Mouse (Mus musculus) T-cell, adult 2 months (primary cell): ENCODE data around the gene Arhgef38.

Experiments used
- DNase-seq: peaks from one replicate; pipeline ENCODE4 v3.0.0; 2022; ENCODE audit warnings: low spot score

Arhgef38 gene

DNA sequence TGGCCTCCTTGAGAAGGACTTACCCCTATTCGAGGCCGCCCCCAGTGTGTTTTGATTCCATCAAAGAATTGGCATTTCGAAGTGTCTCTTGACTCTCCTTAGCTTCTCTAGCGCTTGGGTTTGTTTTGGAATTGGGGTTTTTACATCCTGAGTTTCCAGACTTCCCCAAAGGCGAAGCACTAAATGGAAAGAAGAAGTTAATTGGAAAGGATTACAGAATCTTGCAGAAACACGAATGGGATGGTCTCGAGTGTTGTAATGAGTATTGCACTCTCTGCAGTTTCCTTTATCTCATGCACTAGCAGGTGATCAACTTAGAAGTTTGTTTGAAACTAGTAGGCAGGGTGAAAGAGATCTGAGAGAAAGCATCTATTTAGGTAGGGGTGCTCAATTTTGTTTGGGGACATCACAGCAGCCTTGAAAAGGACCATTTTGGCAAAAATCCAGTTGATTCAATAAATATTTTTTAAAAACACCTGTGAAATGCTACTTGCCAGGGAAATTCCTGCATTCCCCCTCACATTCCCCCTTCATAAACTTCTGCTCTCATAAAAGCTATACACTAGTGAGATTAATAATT is 142.4 kb downstream of the Arhgef38 start:
- no peak for DNase-seq

DNA sequence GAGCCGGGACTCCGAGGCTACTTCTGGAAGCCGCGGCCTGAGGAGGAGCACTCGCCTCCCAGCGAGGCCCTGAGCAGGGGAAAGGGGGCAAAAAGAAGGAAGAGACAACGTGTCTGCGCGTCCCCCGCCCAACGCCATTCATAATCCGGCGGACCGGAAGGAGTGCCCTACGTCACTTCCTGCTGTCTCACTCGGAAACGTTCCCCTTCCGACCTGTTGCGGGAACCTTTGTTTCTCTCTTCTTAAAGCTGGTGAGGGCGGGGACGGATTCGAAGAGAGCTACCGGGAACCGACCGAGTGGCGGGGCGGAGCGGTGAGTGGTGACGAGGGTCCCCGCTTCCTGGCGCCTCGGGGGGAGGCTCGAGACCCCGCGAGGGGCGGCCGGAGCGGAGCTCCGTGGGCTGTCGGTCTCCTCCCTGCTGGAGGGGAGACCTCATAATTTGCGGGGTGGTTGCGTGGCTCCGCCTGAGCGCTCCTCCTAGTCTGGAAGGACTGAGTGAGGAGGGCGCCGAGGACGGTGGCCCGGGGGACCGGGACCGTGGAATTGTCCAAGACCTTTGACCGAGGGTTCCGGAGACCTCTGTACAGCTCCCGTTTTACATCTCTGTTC is 143.0 kb downstream of the Arhgef38 start, which contains the start of the genes Ints12 and Gstcd:
Ints12 (plus strand) TSS at position 177 of the 610 bp plus-strand sequence.
Gstcd (minus strand) TSS at position 370 of the 610 bp plus-strand sequence.
- DNase-seq, result peak; percentile 91

DNA sequence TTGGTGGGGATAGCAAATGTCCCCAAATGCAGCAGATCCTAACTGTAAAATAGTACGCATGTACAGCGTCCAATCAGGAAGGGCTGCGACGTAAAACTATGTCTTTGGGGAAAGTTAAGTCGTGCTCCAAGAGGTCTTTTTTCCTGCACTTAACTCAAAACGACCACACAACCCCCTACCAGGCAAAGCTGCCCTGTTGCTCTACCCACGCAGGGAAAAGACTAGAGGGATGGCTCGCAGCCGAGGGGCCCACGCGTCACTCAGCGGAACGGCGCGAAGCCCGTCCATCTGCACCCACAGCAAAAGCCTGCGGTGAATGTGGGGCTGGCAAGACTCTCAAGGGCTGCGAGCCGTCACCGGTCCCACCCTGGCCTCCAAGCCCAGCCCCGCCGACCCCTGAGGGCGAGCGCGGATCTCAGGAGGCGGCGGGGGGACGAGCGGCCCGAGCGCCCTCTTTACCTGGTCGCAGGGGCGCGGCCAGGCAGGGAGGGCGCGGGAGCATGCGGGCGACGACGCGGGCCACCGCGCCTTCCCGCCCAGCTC is 143.6 kb downstream of the Arhgef38 start:
- no peak for DNase-seq

DNA sequence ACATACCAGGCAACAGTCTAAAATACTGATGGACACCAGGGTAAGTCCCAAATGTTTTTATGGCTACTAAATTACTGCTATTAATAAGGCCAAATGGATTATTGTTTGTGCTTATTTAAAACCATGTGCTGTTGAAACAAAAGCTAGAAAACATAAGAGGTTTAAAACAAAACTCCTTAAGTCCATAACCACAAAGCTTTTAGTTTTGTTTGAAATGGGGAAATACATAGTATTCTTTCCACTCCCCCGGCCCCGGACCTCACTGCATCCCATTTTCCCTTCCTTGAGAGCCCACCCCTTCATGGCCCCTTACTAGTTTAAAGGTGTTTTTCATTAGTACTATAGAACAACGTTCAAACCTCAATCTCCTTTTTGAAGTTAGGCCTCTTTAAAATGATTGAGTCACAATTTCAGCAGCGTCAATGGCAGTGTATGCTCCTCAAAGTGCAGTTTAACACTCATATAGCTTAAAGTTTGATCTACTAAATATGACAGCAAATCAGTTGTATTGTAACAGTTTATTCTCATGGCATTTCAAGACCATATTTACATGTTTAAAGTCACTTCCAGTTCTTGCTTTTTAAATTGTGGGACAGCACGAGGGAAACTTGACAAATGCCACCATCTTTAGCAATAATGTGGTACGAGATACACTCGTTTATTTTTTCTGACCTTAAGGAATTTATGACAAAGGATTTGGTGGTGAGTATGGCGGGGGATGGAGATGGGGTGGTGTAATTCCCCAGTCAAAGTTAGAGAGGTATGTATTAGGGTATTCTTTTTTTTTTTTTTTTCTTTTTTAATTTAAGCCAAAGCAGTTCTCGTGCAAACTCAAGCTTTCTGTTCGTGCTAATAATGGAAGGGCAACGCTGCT is 144.3 kb downstream of the Arhgef38 start:
- no peak for DNase-seq

DNA sequence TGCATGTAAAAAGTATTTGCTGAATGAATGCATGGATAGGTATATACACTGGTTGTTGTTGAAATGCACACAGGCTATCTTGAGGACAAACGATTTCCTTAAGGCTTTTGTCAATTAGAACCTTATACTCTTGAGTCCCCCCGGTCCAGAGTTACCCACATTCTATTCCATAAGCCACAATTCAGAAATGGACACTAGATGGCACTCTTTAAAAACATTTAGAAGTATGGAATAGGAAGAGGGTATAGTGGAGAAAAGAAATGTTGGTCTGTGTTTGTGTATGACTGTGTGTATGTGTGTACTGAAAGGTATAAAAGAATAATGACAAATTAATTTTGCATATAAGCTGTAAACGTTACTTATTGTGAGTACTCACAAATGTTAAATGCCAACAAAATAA is 148.9 kb downstream of the Arhgef38 start:
- DNase-seq, result no peak

DNA sequence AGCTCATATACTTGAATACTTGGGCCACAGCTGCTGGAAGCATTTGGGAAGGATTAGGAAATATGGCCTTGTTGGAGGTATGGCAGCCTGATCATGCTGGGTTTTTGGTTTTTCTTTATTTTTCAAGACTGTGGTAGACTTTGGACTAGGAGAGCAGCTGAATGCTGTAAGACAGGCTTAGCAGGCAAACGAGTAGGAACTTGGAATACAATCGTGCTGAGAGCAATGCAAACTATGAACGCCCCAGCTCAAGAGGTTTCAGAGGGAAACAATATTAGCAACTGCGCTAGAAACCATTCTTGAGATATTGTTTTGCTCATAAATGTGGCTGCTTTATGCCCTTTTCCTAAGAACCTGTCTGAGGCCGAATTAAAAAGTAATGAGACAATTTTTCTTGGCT is 152.0 kb downstream of the Arhgef38 start:
- no peak for DNase-seq

DNA sequence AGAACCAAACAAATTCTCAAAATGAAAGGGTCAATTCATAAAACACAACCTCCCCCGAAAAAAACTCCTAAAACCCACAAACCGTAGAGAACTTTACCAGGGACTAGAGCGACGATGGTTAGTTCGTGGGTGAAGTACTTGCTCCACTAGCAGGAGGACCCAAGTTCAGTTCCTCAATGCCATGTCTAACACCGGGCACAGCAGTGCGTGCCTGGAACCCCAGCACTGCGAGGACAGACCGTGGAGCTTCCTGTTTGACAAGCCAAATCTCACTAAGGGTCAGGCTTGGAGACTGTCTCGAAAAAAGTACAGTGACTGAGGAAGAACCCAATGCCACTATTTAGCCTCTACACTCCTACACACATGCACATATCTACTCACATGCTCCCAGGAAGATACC is 159.2 kb downstream of the Arhgef38 start:
- DNase-seq, result no peak
